Comparison of ENCODE assay signal across 27 mouse cellular contexts in the genomic region with DNA sequence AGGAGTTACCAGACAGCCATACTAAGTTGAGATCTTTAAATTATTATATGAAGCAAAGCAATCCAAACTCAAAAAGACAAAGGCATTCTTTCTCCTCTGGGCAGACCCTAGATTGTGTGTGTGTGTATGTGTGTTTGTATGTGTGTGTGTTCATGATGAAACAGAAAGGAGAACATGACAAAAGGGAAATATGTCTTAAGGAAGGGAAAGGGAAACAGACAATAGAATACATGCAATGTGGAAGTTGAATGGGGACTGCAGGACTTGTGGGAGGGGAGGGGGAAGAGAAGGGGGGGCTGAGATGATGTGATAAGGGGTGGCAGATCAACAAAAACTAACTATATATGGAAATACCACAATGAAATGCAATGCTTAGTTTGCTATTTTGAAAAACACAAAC.
"Had no signal": no experiment of that assay in that cellular context is flagged by ENCODE, and none has a peak within 500 bp of the region (broad histone marks: within the 10 kb centered on the region; RNA-seq: fewer than 3 reads in every experiment).

No protein-coding gene starts in this region.

- H3K27ac ChIP-seq: embryonic facial prominence, embryonic 10.5 days; embryonic facial prominence, embryonic 12.5 days; embryonic facial prominence, embryonic 13.5 days; embryonic facial prominence, embryonic 15.5 days; forebrain, embryonic 10.5 days; forebrain, embryonic 12.5 days; forebrain, embryonic 13.5 days; forebrain, embryonic 15.5 days; gastrocnemius, adult 2 months; heart, adult 2 months had no signal

- H3K9ac ChIP-seq: embryonic facial prominence, embryonic 12.5 days; embryonic facial prominence, embryonic 13.5 days; embryonic facial prominence, embryonic 15.5 days; forebrain, embryonic 12.5 days; forebrain, embryonic 13.5 days; forebrain, embryonic 15.5 days; forebrain, postnatal 0 days had no signal

- DNase-seq: cerebellum, adult 18-20 months; cerebellum, adult 2 months; cerebellum, adult 8-10 months; cerebellum, adult 9-11 months; cerebellum, postnatal 10 days; cerebellum, postnatal 14 days; cerebellum, postnatal 36 days; embryo, embryonic 11 days; forebrain, postnatal 0 days; gastrocnemius, adult 2 months; gastrocnemius, postnatal 10 days; gastrocnemius, postnatal 14 days; gastrocnemius, postnatal 25 days; gastrocnemius, postnatal 36 days; heart, adult 18-20 months; heart, adult 2 months had no signal

- H3K4me2 ChIP-seq: embryonic facial prominence, embryonic 12.5 days; embryonic facial prominence, embryonic 13.5 days; embryonic facial prominence, embryonic 15.5 days; forebrain, embryonic 12.5 days; forebrain, embryonic 13.5 days; forebrain, embryonic 15.5 days had no signal

- H3K27me3 ChIP-seq: embryonic facial prominence, embryonic 12.5 days; embryonic facial prominence, embryonic 13.5 days; embryonic facial prominence, embryonic 15.5 days; forebrain, embryonic 15.5 days had no signal

- ATAC-seq: forebrain, embryonic 13.5 days; forebrain, embryonic 14.5 days; forebrain, embryonic 15.5 days; forebrain, embryonic 16.5 days; forebrain, postnatal 0 days had no signal

- H3K36me3 ChIP-seq: embryonic facial prominence, embryonic 10.5 days; embryonic facial prominence, embryonic 12.5 days; embryonic facial prominence, embryonic 13.5 days; embryonic facial prominence, embryonic 15.5 days; forebrain, embryonic 10.5 days; forebrain, embryonic 12.5 days; forebrain, embryonic 15.5 days had no signal

- H3K9me3 ChIP-seq: embryonic facial prominence, embryonic 10.5 days; embryonic facial prominence, embryonic 12.5 days; embryonic facial prominence, embryonic 13.5 days; embryonic facial prominence, embryonic 15.5 days; forebrain, embryonic 10.5 days; forebrain, embryonic 12.5 days; forebrain, embryonic 15.5 days had no signal

- H3K4me1 ChIP-seq: forebrain, embryonic 12.5 days; forebrain, embryonic 13.5 days; forebrain, embryonic 15.5 days had no signal

- H3K4me3 ChIP-seq: embryonic facial prominence, embryonic 10.5 days; embryonic facial prominence, embryonic 12.5 days; embryonic facial prominence, embryonic 13.5 days; embryonic facial prominence, embryonic 15.5 days; erythroblast, embryonic 14.5 days; forebrain, embryonic 10.5 days; forebrain, embryonic 12.5 days; forebrain, embryonic 13.5 days; forebrain, embryonic 15.5 days; gastrocnemius, adult 2 months; heart, adult 2 months had no signal
